Mouse (Mus musculus) embryo, embryonic 10.5 days (tissue): ENCODE measurements around the gene Bbs9.
A peak's percentile ranks its signal among the peaks of the same experiment; 100 is the strongest.

ENCODE experiments used
- DNase-seq: peaks from one replicate; pipeline ENCODE4 v3.0.0-alpha.2; 2015; ENCODE audit warnings: low spot score

Bbs9 gene

GRCm38 (mm10) chr9:22800675-22801074 lies 325.2 kb downstream of the Bbs9 start:
- DNase-seq: peak; percentile 32

DNA sequence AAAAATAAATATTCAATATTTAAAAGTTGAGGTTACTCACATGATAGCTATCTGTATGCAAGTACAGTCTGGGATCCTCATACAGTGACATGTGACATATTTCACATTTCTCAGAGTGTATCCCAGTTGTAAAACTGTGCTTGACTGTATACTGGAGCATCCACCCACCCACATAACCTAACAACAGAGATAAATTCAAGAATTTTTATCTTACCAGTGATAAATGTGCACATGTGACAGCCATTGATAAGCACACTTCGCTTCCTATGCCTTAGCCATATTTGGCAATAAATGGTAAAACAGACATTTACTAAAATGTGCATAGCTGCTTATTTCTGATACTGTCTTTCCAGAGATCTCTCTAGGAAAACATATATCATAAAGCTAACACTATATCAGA lies 330.5 kb downstream of the Bbs9 start:
- no peak for DNase-seq

DNA sequence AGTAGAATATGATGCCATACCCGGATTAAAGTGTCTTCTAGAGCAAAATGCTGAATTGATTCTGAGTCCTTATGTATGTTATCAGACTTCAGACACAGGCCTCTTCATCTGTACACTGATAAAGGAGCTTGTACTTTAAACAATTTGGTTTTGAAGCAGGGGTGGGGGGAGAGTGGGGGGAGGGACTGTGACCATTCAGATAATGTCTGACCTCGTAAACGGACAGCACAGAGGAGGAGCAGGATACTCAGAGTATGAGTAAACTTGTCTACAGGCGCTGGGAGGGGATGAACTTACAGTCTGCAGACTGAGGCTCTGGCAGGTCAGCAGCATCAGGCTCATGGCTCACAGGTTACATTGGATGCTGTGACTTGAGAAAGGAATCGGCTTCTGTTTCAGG lies 331.0 kb downstream of the Bbs9 start:
- no peak for DNase-seq

DNA sequence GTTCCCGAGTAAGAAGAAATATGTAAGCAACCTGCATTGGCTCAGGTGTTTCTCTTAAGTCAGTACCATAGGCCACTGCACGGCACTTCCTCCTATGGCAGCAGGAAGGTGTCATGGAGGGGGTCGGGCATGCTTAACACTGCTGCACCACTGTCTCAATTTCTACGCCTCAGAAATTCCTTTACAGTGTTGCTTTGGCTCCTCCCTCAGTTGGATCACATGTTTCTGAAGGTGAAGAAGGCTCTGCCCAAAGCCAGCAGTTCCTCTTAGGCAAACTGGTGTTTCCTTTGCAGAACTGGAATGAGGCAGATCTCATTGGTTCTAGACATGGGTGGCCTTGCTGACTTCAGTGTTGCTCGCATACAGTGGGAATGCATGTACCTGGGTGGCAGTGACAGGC lies 332.2 kb downstream of the Bbs9 start:
- DNase-seq: no peak

- no peak for DNase-seq
Observed at GRCm38 (mm10) chr9:22809621-22810126, 334.2 kb downstream of the Bbs9 start.

GRCm38 (mm10) chr9:22810454-22810853 lies 334.9 kb downstream of the Bbs9 start:
- DNase-seq: no peak

GRCm38 (mm10) chr9:22811931-22812330 lies 336.4 kb downstream of the Bbs9 start:
- no peak for DNase-seq

- peak; percentile 34 for DNase-seq
Observed at GRCm38 (mm10) chr9:22814407-22815092, 339.0 kb downstream of the Bbs9 start.

GRCm38 (mm10) chr9:22815093-22815458 lies 339.6 kb downstream of the Bbs9 start:
- DNase-seq: no peak

GRCm38 (mm10) chr9:22819539-22819938 lies 344.0 kb downstream of the Bbs9 start:
- DNase-seq: no peak

DNA sequence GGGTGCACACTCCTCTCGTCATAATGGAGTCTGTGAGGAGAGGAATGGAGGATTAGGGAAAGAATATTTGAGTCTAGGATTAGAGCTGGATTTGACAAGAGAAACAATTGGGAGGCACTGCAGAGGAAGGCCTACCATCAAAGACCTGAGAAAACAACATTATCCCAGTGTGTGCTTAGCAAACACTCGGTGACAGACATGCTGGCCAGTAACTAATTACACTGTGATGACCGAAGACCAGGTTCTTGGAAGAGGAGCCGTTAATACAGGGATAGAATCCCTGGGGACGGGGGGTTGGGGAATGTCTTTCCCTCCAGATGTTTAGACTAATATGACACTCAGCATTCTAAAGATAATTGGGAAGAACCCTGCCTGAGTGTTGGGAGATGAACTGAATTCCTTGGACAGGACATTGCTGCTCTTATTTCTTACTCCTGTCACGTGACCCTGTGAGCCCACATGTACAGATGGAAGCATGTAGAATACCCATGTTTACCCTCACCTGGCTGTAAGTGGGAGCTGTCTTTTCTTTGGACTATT lies 345.2 kb downstream of the Bbs9 start:
- peak; percentile 44 for DNase-seq

- no peak for DNase-seq
Observed at GRCm38 (mm10) chr9:22822770-22823169, 347.3 kb downstream of the Bbs9 start.

DNA sequence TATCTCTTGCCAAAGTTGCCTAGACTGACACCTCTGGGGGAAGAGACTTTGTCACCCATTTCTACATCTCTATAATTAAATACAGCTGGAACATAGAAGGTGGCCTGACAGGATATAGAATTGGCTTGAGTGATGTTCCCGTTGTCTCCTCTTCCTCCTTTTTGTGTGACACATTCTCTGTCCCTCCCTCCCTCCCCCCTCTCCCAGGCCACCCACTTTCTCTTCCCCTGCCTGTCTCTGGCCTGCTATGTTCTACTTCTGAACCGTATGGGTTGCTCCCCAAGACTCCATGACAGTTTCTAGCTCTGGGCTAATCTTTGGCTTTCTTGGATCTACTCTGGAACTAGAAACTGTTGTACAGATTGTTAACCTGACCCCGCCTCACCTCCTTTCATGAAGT lies 348.3 kb downstream of the Bbs9 start:
- DNase-seq: no peak

GRCm38 (mm10) chr9:22824910-22825309 lies 349.4 kb downstream of the Bbs9 start:
- DNase-seq: no peak

DNA sequence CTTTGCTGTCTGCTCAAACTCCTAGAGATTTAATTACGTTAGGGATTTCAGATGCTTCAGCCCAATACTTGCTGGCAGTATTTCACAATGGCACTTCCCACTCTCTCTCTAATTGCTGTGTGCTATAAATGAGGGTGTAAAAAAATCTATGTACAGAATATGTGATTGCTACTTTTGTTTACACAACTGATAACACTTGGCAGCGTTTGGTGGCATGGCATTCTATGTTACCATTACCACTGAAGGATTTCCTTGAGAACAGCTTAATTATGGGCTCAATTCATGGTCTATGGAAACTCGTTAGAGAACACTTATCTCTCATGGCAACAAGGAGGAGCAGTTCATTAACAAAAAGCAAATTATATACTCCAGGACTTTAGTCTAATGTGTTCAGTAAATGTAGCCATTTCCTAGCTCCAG lies 351.1 kb downstream of the Bbs9 start:
- no peak for DNase-seq

DNA sequence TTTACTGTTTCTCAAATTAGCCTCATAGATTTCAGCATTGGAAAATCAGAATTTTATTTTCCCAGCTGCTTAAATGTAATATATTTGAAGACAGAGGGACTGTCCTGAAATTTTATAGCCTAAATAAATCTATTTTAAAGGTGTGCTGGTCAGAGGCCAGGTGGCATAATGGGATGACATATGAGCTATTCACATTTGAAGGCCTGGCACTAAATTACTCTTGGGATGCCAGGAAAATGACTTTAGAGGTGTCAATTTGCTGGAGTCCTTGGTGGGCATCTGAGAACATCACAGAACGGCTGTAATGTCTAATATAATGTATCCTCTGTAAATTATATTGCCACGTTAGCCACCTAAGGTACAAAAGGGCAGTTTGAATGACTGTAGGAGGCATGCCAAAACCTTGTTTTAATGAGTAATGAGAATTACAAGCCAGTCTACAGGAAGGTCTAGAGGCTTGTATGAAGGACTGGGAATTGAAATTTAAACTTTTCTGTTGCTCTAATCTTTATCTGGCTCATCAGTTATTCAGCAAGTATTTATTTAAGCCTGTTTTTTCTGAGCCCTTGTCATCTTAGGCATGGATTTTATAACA lies 351.8 kb downstream of the Bbs9 start:
- DNase-seq: no peak

DNA sequence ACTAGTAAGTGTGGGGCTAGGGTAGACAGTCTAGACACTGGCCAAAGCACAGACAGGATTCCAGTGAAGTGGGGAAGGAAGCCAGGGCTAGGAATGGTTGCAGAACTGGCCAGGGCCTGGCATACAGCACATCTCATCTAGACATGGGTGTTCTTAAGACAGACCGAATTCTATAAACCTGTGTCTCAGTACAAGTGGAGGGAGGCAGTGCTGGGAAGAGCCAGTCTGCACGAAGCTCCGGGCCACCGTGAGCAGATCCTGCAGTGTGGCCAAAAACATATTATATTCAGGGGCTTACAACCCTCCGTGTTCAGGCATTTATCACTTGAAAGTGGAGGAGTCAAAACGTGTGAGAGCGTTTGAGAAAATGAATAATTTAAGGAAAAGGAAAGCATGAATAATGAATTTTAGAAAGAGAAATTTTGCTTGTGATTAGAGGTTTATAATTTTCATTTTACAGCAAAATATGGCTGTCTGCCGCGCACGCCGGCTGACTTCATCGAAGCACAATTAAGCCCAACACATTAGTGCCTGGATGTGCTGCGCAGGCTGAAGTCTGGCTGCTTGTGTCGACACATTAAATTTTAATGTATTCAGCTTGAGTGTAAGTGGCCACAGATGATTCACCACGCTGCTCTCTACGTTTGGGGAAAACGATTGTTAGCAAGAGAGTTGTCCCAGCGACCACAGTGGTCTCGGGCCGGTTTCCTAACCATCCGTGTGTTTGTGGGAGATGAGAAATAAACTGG lies 353.9 kb downstream of the Bbs9 start:
- no peak for DNase-seq

GRCm38 (mm10) chr9:22834994-22835512 lies 359.5 kb downstream of the Bbs9 start:
- DNase-seq: no peak

GRCm38 (mm10) chr9:22837000-22837399 lies 361.5 kb downstream of the Bbs9 start:
- DNase-seq: peak; percentile 49

DNA sequence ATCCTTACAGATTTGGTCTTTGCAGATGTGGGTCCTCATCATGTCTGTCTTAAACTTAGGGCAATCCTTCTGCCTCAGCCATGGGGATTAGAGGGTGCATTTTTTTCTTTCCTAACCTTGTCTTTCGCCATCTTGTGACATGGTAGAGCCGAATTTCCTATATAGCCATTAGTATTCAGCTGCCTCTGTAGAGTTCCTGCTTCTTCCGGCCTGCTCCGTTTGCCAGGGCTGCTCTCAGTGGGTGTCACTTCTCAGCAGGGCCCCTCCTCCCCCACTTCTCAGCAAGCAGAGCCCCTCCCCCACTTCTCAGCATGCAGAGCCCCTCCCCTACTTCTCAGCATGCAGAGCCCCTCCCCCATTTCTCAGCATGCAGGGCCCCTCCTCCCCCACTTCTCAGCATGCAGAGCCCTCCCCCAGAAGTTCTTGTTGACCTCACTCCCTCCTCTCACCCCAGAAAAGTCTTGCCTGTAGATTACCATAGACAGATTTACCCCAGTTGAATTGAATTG lies 362.2 kb downstream of the Bbs9 start:
- DNase-seq: peak; percentile 46

GRCm38 (mm10) chr9:22846048-22846447 lies 370.5 kb downstream of the Bbs9 start:
- DNase-seq: no peak

DNA sequence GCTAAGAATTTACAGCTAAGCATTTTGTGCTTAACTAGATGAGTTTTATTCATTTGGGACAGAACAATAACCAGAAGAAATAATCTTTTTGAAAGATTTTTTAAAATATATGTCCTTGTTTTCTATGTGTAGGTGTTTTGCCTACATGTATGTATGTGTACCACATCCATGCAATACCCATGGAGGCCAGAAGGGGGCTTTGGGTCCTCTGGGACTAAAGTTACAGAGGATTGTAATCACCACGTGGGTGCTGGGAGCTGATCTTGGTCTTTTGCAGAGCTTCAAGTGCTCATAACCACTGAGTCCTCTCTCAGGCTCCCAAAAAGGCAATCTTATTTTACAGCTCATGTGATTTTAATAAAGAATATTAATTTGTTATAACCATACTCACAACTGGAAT lies 371.3 kb downstream of the Bbs9 start:
- no peak for DNase-seq
